Mouse (Mus musculus) left cerebral cortex, adult 18-20 months (tissue): Measurements from ENCODE around the gene Cd209a. TPM values are rescaled to one million over a fixed set of nuclear protein-coding genes. Genes with fewer than 3 reads are reported as not detected.
"Not testable (repeated sequence)": the region's sequence is repeated elsewhere in the genome, so short reads cannot be mapped to it uniquely, and the experiment has no call there.

Source experiments
- DNase-seq, 2 experiments: peaks; one replicate each; pipeline ENCODE4 v3.0.0; 2021 to 2022; ENCODE audit warnings: low spot score in 2 of 2, mixed read lengths in 1 of 2
- long read RNA-seq, 2 experiments: library from polyadenylated mRNA; stranded (forward); transcript quantifications; one replicate each; pipeline ENCODE4 v2.0.0; 2021
- microRNA-seq, 2 experiments: library from miRNA; unstranded; fragments of <30 nt; microRNA quantifications; one replicate each; pipeline ENCODE4 v1.2.0; 2021
- total RNA-seq, 2 experiments: library from RNA; stranded (reverse); gene quantifications; 2 replicates each; pipeline ENCODE4 v1.2.3; 2021

Cd209a gene
- total RNA-seq, result 1 to 10 TPM; 1.7 to 2.2 TPM
- long read RNA-seq, experiment 1, partial matches to known transcripts, result 0 of 5 reads
- long read RNA-seq, experiment 1, other reads (novel, unspliced or antisense), result 0 of 5 reads
- long read RNA-seq, experiment 2, transcript Cd209a-201 (7 exons, 1,482 nt), result major isoform, 5 of 5 reads
- long read RNA-seq, experiment 2, partial matches to known transcripts, result 0 of 5 reads
- long read RNA-seq, experiment 2, other reads (novel, unspliced or antisense), result 0 of 5 reads

DNA sequence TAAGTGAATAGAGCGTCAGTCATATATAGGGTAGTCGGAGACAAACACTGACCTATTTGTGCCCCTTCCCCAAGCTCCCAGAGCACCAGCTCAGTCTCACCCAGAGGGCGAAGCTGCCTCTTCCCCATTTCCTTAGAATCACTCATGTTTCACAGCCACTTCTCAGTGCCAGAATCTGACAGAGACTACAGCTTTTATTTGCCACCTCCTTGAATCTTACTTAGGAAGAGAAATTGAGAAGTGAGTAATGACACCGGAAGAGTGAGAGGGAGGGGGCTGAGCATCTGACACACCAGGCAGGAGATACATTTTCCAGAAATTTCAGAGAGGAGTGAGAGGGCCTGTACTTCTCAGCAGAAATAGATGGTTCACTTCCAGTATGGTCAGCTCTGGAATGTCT lies at the start of gene Cd209a:
TSS of gene Cd209a (minus strand) at position 224 of the 400 bp plus-strand sequence.
- DNase-seq, result no peak

DNA sequence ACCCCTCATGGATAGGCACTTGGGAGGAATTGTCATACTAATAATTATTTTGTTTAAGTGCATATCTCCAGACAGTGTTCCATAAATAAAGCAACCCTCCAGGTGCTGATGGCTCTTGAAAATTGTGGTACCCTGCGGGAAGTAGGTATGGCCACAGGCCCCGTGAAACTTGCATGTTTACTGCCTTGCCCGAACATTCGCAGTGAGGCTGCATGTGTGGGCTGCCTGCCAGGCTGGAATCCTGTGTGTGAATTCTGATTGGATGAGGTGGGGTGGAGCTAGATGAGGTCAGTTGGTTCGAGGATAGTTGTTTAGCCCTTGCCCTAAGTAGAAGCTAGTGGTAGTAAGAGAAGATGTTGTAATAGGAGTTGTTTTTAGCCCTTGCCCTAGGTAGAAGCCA lies 19.9 kb upstream of the Cd209a start:
- not testable (repeated sequence) for DNase-seq

DNA sequence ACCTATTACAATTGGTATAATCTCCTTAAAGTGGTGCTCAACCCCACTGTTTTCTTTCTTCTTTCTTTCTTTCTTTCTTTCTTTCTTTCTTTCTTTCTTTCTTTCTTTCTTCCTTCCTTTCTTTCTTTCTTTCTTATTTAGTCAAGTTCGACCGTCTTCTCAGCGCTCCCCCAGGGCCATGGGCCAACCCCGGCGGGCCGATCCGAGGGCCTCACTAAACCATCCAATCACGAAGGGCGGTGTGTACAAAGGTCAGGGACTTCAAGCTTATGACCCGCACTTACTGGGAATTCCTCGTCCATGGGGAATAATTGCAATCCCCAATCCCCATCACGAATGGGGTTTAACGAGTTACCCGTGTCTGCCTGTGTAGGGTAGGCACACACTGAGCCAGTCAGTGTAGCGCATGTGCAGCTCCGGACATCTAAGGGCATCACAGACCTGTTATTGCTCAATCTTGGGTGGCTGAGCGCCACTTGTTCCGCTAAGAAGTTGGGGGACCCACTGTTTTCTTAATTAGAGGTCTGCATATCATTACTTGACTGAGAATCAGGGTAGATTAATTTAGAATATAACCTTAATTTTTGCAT lies 5.6 kb upstream of the Cd209a start:
- peak; percentile 61 to 80 for DNase-seq

DNA sequence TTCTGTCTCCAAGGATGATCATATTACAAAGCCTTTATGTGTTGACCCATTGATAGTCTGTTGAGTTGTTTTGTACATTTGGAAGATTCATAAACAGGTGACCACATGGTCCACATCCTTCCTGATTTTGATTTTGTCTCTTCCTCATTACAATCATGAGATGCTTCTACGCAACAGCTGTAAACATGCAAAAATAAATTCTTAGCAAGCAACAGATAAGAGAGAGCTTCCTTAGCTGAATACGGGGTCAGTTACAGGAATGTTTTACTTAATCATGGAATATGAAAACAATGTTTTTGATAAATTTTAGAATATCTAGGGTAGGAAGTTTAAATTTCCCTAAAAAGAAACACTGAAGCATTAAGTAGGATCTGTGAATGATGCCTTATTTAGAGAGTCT lies 11.8 kb downstream of the Cd209a start:
- no peak for DNase-seq

DNA sequence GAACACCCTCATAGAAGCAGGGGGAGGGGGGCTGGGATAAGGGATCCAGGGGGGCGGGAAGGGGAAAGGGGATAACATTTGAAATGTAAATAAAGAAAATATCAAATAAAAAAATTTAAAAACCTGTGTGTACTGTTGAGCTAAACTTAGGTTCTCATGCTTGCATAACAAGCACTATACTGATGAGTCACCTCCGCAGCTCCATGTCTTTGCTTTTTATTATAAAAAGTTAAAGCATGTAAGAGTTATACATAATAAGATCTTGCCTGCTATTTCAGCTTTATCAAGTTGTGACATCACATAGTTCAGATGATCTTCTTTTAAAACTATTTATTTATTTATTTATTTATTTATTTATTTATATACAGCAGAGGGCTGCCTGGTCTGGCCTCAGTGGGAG lies 13.2 kb downstream of the Cd209a start:
- no peak for DNase-seq

DNA sequence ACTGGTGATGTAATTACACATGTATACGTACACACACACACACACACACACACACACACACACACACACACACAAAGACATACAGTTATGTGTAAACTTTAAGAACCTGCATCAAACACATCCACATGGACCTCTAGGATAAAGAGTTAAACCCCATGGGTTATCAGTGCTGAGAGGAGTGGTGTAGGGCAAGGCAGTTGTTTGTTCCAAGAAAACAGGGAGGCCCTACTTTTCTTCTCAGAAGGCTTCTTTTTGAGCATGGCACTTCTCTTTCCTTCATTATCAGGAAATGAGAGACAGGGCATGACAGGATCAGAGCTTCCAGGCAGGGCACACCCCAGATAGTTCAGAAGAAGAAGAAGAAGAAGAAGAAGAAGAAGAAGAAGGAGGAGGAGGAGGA lies 14.7 kb downstream of the Cd209a start:
- no peak for DNase-seq

DNA sequence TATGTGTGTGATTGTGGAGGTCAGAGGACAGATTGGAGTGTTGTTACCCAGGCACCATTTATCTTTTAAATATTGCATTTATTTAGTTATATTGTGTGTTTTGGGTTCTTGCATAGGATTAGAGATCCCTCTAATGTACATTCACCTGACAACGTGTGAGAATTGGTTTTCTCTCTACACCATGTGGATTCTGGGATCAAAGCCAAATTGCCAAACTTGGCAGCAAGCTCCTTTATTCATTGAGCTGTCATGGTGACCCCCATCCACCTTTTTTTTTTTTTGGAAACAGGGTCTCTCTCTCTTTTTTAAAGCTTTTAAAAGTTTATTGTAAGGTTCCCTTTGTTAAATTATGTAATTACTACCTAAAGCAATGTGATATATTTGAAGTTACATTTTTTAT lies 27.7 kb downstream of the Cd209a start:
- DNase-seq, result no peak

DNA sequence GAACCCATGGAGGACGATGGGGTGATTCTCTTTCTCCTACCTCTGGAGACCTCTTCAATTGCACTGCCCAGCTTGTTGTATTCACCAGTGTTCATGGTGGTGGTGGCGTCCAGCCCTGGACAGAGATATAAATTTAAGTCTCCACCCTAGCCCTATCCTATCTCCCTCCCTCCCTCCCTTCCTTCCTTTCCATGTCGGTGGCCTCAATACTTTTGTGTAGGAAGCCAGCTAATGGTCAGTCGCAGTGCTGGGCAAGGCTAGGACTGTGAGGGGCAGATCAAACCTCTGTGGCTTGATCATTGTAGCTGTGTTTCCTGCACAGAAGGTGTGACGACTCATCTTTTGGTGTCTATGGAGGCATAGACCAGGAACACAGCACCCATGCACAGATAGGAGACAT lies 28.2 kb downstream of the Cd209a start, which contains the start of gene Clec4g:
TSS of gene Clec4g (minus strand) at position 101 of the 400 bp plus-strand sequence.
- DNase-seq, result no peak

DNA sequence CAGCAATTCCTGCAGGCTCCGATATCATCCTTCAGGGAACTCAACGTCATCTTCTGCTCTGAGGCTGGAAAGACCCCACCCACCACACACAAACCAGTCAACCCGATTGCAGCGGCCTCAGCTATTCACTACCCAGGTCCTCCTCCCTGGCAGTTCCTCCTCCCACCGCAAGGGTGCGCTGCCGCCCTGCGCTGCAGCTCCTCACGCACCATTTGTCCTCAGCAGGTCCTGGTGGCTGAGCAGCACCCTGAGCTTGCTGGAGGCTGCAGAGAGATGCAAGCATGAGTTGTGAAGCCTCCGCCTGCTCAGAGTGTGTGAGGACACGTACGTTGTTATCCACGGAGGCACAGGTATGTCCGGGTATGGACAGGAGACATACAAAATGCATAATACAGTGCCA lies 30.2 kb downstream of the Cd209a start:
- DNase-seq, result peak; percentile 70 to 78

DNA sequence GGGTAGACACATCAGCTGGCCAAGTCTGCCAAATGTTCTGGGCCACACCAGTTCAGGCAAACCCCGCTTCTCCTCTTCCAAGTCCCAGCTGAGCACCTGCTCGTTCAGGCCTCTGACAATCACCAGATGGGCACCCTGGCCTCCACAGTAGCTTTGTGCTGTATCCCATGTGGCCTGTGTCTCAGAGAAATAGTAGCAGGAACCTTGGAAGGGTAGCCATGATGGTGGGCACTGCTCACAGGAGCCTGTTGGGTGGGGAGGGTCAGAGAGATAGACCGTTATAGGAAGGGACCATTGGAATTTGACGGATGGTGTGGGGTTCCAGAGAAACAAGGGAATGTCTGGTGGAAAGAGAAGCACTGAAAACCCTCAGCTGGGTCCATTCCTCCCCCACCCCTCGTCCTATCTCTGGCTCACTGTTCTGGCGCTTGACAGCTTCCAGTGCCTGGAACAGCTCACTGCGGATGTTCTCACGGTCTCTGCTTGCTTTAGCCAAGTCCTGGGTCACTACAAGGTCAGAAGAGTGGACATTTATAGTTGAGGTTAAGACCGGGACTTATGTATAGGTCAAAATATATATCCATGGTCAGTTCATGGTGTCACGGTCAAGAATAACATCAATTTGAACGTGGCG lies 31.3 kb downstream of the Cd209a start:
- no peak for DNase-seq

DNA sequence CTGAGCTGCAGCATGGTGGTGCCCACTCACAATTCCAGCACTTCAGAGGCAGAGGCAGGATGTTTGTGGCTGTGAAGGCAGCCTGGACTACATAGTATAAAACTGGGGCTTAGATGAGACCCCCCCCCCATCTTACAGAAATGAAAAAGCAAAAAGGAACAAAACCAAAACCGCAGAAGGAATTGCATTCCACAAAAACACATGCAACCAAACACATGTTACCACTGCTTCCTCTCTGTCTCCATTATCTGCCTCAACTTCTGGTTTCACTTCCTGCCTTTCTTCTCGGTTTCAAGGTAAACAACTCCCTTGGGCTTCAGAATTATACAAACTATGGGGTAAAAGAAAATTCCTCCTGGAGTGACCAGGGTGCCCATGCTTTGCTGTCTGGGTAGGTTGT lies 37.1 kb downstream of the Cd209a start:
- DNase-seq, result no peak

DNA sequence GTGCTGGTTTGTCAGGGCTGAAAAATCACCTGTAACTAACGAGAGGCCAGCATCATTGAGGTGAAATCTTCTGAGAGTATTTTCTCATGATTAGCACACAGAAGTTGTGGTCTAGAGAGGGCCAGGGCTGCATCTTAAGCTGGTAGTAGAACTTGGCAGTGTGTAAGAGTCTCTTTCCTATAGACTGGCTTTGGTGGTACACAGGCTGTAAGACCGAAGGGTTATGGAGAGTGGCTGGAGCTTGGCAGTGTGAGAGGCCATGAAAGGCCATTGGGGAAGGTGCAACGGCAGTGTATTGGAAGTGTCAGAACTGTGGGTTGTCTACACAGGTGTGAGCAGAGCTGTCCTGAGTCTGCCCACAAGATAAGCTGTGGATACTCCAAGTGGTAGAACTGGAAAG lies 38.5 kb downstream of the Cd209a start:
- DNase-seq, result no peak

DNA sequence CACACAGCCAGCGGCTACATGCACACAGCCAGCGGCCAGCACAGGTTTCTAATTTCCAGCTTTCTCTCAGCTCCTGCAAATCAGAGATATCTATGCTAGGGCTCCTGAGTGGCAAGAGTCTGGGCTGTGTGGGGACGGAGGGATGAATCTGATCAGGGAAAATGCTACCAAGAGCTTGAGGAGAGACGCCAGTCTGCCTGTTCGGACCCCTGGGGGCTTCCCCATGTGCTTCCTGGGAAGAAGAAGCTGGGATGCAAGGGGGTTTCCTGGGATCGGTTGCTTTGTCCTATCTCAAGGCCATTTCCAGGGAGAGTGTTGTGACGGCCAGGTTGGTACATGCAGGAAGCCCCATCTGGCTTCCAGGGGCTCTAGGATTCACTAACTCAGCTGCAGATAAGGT lies 41.2 kb downstream of the Cd209a start:
- DNase-seq, result no peak

DNA sequence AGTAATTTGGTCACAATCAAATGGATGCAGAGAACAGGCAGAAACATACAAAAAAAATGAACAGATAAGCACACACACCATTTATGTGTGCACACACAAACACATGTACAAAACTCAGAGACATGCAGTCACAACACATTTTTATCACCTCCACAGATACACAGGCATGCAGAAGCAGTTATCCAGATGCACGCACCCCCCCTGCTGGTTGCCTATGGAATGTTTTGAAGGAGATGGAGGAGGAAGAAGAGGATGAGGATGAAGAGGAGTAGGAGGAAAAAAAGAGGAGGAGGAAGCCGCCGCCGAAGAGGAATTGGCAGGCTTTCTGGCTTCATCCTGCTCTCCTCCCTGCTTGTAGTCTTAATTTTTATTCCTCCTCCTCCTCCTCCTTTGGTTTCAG lies 43.1 kb downstream of the Cd209a start:
- peak; percentile 47 to 52 for DNase-seq

DNA sequence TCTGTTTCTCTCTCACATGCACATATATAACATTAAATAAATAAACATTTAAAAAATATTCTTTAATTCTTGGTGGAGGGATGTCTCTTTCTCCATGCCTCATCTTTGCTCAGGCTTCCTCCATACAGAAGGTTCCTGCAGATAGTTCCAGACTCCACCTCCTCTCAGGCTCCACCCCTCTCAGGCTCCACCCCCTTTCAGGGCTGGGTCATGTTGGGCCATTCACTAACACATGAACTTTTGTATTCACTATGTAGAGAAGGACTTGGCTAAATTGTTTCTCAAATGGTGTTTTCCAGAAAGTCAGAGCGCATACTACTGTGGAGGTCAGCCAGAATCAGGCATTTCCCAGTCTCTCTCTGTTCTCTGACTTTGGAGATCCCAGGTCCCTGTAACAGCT lies 47.3 kb downstream of the Cd209a start:
- no peak for DNase-seq

DNA sequence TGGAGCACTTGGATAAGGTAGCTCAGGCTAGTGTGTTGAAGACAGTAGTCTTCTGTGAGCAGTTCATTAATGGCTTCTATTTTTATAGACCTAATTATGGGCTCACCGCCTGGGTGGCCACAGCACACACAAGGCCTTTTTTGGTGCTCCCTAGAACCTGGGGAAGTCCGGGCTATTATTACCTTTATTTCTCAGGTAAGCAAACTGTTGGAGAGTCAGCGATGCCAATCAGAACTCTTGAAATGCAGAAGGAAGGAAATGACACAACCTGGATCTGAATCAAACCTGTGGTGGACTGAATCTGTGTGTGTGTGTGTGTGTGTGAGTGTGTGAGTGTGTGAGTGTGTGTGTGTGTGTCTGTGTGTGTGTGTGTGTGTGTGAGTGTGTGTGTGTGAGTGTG lies 54.7 kb downstream of the Cd209a start, which contains the start of gene Fcer2a:
TSS of gene Fcer2a (minus strand) at position 55 of the 400 bp plus-strand sequence.
- DNase-seq, result no peak

Small RNAs within 50 kb of the gene (microRNA-seq; reads per million reads assigned to microRNA genes)
- gene Gm24934, result 0 reads per million in 2 experiments

Other genes with a start within 250 kb of the Cd209a start
- gene Mcoln1, start 248.5 kb downstream of the Cd209a start, total RNA-seq, result 10 to 100 TPM; 82.2 to 92.0 TPM
- 10 to 100 TPM; 66.3 to 76.8 TPM for gene Pnpla6, start 233.6 kb downstream of the Cd209a start, total RNA-seq
- gene C330021F23Rik, start 181.0 kb downstream of the Cd209a start, total RNA-seq, result under 1 TPM in 1 of 2 experiments, not detected in 1; 0.40 TPM
- 10 to 100 TPM; 33.4 to 37.9 TPM for gene Camsap3, start 161.7 kb downstream of the Cd209a start, total RNA-seq
- gene Xab2, start 127.7 kb downstream of the Cd209a start, total RNA-seq, result 10 to 100 TPM; 37.9 to 41.5 TPM
- gene Pet100, start 127.4 kb downstream of the Cd209a start, total RNA-seq, result 10 to 100 TPM; 80.8 to 85.8 TPM
- gene Pcp2, start 123.4 kb downstream of the Cd209a start, total RNA-seq, result not detected
- 10 to 100 TPM; 50.9 to 56.7 TPM for gene Stxbp2, start 118.0 kb downstream of the Cd209a start, total RNA-seq
- under 1 TPM; 0.68 to 0.86 TPM for gene Retn, start 93.2 kb downstream of the Cd209a start, total RNA-seq
- under 1 TPM; 0.23 to 0.30 TPM for gene Mcemp1, start 83.2 kb downstream of the Cd209a start, total RNA-seq
- 10 to 100 TPM in 1 of 2 experiments, 1 to 10 TPM in 1; 9.2 to 14.6 TPM for gene Fcor, start 76.6 kb downstream of the Cd209a start, total RNA-seq
- gene Trappc5, start 72.7 kb downstream of the Cd209a start, total RNA-seq, result 10 to 100 TPM; 29.1 to 29.3 TPM
- not detected for gene Fcer2a, start 54.8 kb downstream of the Cd209a start, total RNA-seq
- not detected for gene Clec4g, start 28.3 kb downstream of the Cd209a start, total RNA-seq
- gene Cd209e, start 105.3 kb upstream of the Cd209a start, total RNA-seq, result not detected
- under 1 TPM in 1 of 2 experiments, not detected in 1; 0.56 TPM for gene Cd209d, start 129.6 kb upstream of the Cd209a start, total RNA-seq
- gene Cd209b, start 177.9 kb upstream of the Cd209a start, total RNA-seq, result 1 to 10 TPM; 1.1 to 1.3 TPM
- 1 to 10 TPM in 1 of 2 experiments, under 1 TPM in 1; 0.70 to 1.0 TPM for gene Cd209c, start 205.8 kb upstream of the Cd209a start, total RNA-seq